Mouse (Mus musculus): ENCODE measurements at regions not wholly inside any gene's neighbourhood (a gene's known extent, or its start where the extent isn't known, plus 50 kb on each side); places are given as distances from the start of the nearest gene placed in this dataset.

- Histone ChIP-seq H3K36me3 (ENCODE audit: control insufficient read depth, insufficient read depth, low read length) (no peaks in the 10 kb centered on the region), H3K4me3 (ENCODE audit: low read length) (no peak overlapping the region)
- no peak for ATAC-seq (ENCODE audit: low read depth)
Observed at GRCm38 (mm10) chr11:12847793-12848192, 383.0 kb upstream of the Cobl start.

GRCm38 (mm10) chr11:12843631-12844423, 379.1 kb upstream of the Cobl start:
- no peak overlapping the region for H3K4me3 ChIP-seq (ENCODE audit: low read length)
- H3K4me2 ChIP-seq (ENCODE audit: low read depth, low read length), result no peak overlapping the region
- H3K9ac ChIP-seq (ENCODE audit: low read length), result no peak overlapping the region
- no peaks in the 10 kb centered on the region for H3K4me1 ChIP-seq (replicated peaks; ENCODE audit: control insufficient read depth, insufficient read depth, low read length)
- no peak for ATAC-seq (ENCODE audit: low read depth)
- H3K27me3 ChIP-seq (ENCODE audit: control insufficient read depth, insufficient read depth, low read depth, low read length), result no peaks in the 10 kb centered on the region
- H3K9me3 ChIP-seq (ENCODE audit: control insufficient read depth, low read length), result no peaks in the 10 kb centered on the region
- no peak overlapping the region for H3K27ac ChIP-seq (ENCODE audit: low read length)
- no peaks in the 10 kb centered on the region for H3K36me3 ChIP-seq (ENCODE audit: control insufficient read depth, insufficient read depth, low read length)

More at GRCm38 (mm10) chr11:12847793-12848192, 383.0 kb upstream of the Cobl start:
- H3K9ac ChIP-seq (ENCODE audit: low read length), result no peak overlapping the region
- no peak overlapping the region for H3K27ac ChIP-seq (ENCODE audit: low read length)
- H3K4me2 ChIP-seq (ENCODE audit: low read depth, low read length), result no peak overlapping the region
- H3K27me3 ChIP-seq (ENCODE audit: control insufficient read depth, insufficient read depth, low read depth, low read length), result no peaks in the 10 kb centered on the region
- no peaks in the 10 kb centered on the region for H3K4me1 ChIP-seq (replicated peaks; ENCODE audit: control insufficient read depth, insufficient read depth, low read length)
- H3K9me3 ChIP-seq (ENCODE audit: control insufficient read depth, low read length), result no peaks in the 10 kb centered on the region

- Histone ChIP-seq H3K4me2 (ENCODE audit: low read depth, low read length) (no peak overlapping the region), H3K27me3 (ENCODE audit: control insufficient read depth, insufficient read depth, low read depth, low read length) (no peaks in the 10 kb centered on the region), H3K36me3 (ENCODE audit: control insufficient read depth, insufficient read depth, low read length) (no peaks in the 10 kb centered on the region), H3K4me3 (ENCODE audit: low read length) (no peak overlapping the region), H3K9ac (ENCODE audit: low read length) (no peak overlapping the region), H3K4me1 (replicated peaks; ENCODE audit: control insufficient read depth, insufficient read depth, low read length) (no peaks in the 10 kb centered on the region), H3K27ac (ENCODE audit: low read length) (no peak overlapping the region), H3K9me3 (ENCODE audit: control insufficient read depth, low read length) (no peaks in the 10 kb centered on the region)
- ATAC-seq (ENCODE audit: low read depth), result no peak
- WGBS, result 74% methylated on average over 2 of the region's 2 CpGs
Observed at GRCm38 (mm10) chr11:12841393-12841792, 376.6 kb upstream of the Cobl start.

GRCm38 (mm10) chr11:12837920-12838319, 373.2 kb upstream of the Cobl start:
- no peaks in the 10 kb centered on the region for H3K4me1 ChIP-seq (replicated peaks; ENCODE audit: control insufficient read depth, insufficient read depth, low read length)
- no peaks in the 10 kb centered on the region for H3K36me3 ChIP-seq (ENCODE audit: control insufficient read depth, insufficient read depth, low read length)
- H3K9ac ChIP-seq (ENCODE audit: low read length), result no peak overlapping the region
- H3K27me3 ChIP-seq (ENCODE audit: control insufficient read depth, insufficient read depth, low read depth, low read length), result no peaks in the 10 kb centered on the region
- ATAC-seq (ENCODE audit: low read depth), result no peak
- no peak overlapping the region for H3K27ac ChIP-seq (ENCODE audit: low read length)
- no peak overlapping the region for H3K4me2 ChIP-seq (ENCODE audit: low read depth, low read length)
- no peaks in the 10 kb centered on the region for H3K9me3 ChIP-seq (ENCODE audit: control insufficient read depth, low read length)
- H3K4me3 ChIP-seq (ENCODE audit: low read length), result no peak overlapping the region
- WGBS, result 70% methylated on average over 2 of the region's 2 CpGs

GRCm38 (mm10) chr11:12837387-12837786, 372.6 kb upstream of the Cobl start:
- no peaks in the 10 kb centered on the region for H3K9me3 ChIP-seq (ENCODE audit: control insufficient read depth, low read length)
- no peak overlapping the region for H3K4me3 ChIP-seq (ENCODE audit: low read length)
- H3K27me3 ChIP-seq (ENCODE audit: control insufficient read depth, insufficient read depth, low read depth, low read length), result no peaks in the 10 kb centered on the region
- H3K27ac ChIP-seq (ENCODE audit: low read length), result no peak overlapping the region
- no peaks in the 10 kb centered on the region for H3K4me1 ChIP-seq (replicated peaks; ENCODE audit: control insufficient read depth, insufficient read depth, low read length)
- H3K36me3 ChIP-seq (ENCODE audit: control insufficient read depth, insufficient read depth, low read length), result no peaks in the 10 kb centered on the region
- no peak overlapping the region for H3K4me2 ChIP-seq (ENCODE audit: low read depth, low read length)
- WGBS, result 31% methylated on average over 2 of the region's 2 CpGs
- no peak overlapping the region for H3K9ac ChIP-seq (ENCODE audit: low read length)
- ATAC-seq (ENCODE audit: low read depth), result no peak

- Histone ChIP-seq H3K4me1 (replicated peaks; ENCODE audit: control insufficient read depth, insufficient read depth, low read length) (no peaks in the 10 kb centered on the region), H3K4me2 (ENCODE audit: low read depth, low read length) (no peak overlapping the region), H3K36me3 (ENCODE audit: control insufficient read depth, insufficient read depth, low read length) (no peaks in the 10 kb centered on the region), H3K27me3 (ENCODE audit: control insufficient read depth, insufficient read depth, low read depth, low read length) (no peaks in the 10 kb centered on the region), H3K27ac (ENCODE audit: low read length) (no peak overlapping the region), H3K4me3 (ENCODE audit: low read length) (no peak overlapping the region), H3K9me3 (ENCODE audit: control insufficient read depth, low read length) (no peaks in the 10 kb centered on the region), H3K9ac (ENCODE audit: low read length) (no peak overlapping the region)
- no peak for ATAC-seq (ENCODE audit: low read depth)
Observed at GRCm38 (mm10) chr11:12836387-12836786, 371.6 kb upstream of the Cobl start.

- Histone ChIP-seq H3K36me3 (ENCODE audit: control insufficient read depth, insufficient read depth, low read length) (no peaks in the 10 kb centered on the region), H3K9me3 (ENCODE audit: control insufficient read depth, low read length) (no peaks in the 10 kb centered on the region), H3K4me1 (replicated peaks; ENCODE audit: control insufficient read depth, insufficient read depth, low read length) (no peaks in the 10 kb centered on the region), H3K27me3 (ENCODE audit: control insufficient read depth, insufficient read depth, low read depth, low read length) (no peaks in the 10 kb centered on the region), H3K4me3 (ENCODE audit: low read length) (no peak overlapping the region), H3K27ac (ENCODE audit: low read length) (no peak overlapping the region), H3K9ac (ENCODE audit: low read length) (no peak overlapping the region), H3K4me2 (ENCODE audit: low read depth, low read length) (no peak overlapping the region)
- no peak for ATAC-seq (ENCODE audit: low read depth)
Observed at GRCm38 (mm10) chr11:12812021-12812420, 347.3 kb upstream of the Cobl start.

- ATAC-seq (ENCODE audit: low read depth), result peak; percentile 67
- Histone ChIP-seq H3K9ac (ENCODE audit: low read length) (no peak overlapping the region), H3K36me3 (ENCODE audit: control insufficient read depth, insufficient read depth, low read length) (no peaks in the 10 kb centered on the region), H3K4me3 (ENCODE audit: low read length) (no peak overlapping the region), H3K27me3 (ENCODE audit: control insufficient read depth, insufficient read depth, low read depth, low read length) (no peaks in the 10 kb centered on the region), H3K4me2 (ENCODE audit: low read depth, low read length) (no peak overlapping the region), H3K27ac (ENCODE audit: low read length) (no peak overlapping the region), H3K9me3 (ENCODE audit: control insufficient read depth, low read length) (no peaks in the 10 kb centered on the region), H3K4me1 (replicated peaks; ENCODE audit: control insufficient read depth, insufficient read depth, low read length) (no peaks in the 10 kb centered on the region)
- WGBS, result 39% methylated on average over 11 of the region's 11 CpGs
Observed at GRCm38 (mm10) chr11:12810949-12811881, 346.5 kb upstream of the Cobl start.
